Mouse (Mus musculus) urinary bladder, postnatal 14 days (tissue): ENCODE measurements at regions not wholly inside any gene's neighbourhood (a gene's known extent, or its start where the extent isn't known, plus 50 kb on each side); places are given as distances from the start of the nearest gene placed in this dataset.
A peak's percentile ranks its signal among the peaks of the same experiment; 100 is the strongest.

Experiments used
- DNase-seq: peaks from one replicate; pipeline ENCODE4 v3.0.0; 2021; ENCODE audit warnings: low spot score

GRCm38 (mm10) chr12:12508487-12509125, 246.7 kb downstream of the Fam49a start:
- DNase-seq = no peak

- DNase-seq = no peak
Measured at GRCm38 (mm10) chr12:12506671-12507070, 244.7 kb downstream of the Fam49a start.

- DNase-seq = no peak
Measured at GRCm38 (mm10) chr12:12505590-12505989, 243.7 kb downstream of the Fam49a start.

- DNase-seq = no peak
Measured at GRCm38 (mm10) chr12:12499903-12500302, 238.0 kb downstream of the Fam49a start.

GRCm38 (mm10) chr12:12498621-12499020, 236.7 kb downstream of the Fam49a start:
- no peak for DNase-seq

- DNase-seq = no peak
Measured at GRCm38 (mm10) chr12:12497277-12497841, 235.4 kb downstream of the Fam49a start.

GRCm38 (mm10) chr12:12496593-12497141, 234.7 kb downstream of the Fam49a start:
- DNase-seq = peak; percentile 3

GRCm38 (mm10) chr12:12490173-12490572, 228.2 kb downstream of the Fam49a start:
- no peak for DNase-seq

GRCm38 (mm10) chr12:12488090-12488489, 226.2 kb downstream of the Fam49a start:
- DNase-seq = no peak

GRCm38 (mm10) chr12:12486656-12487356, 224.9 kb downstream of the Fam49a start:
- no peak for DNase-seq

- no peak for DNase-seq
Measured at GRCm38 (mm10) chr12:12484921-12485680, 223.2 kb downstream of the Fam49a start.

GRCm38 (mm10) chr12:12480451-12480850, 218.5 kb downstream of the Fam49a start:
- DNase-seq = no peak

GRCm38 (mm10) chr12:12452086-12452485, 190.1 kb downstream of the Fam49a start:
- DNase-seq = no peak

GRCm38 (mm10) chr12:12446768-12447167, 184.8 kb downstream of the Fam49a start:
- no peak for DNase-seq

- no peak for DNase-seq
Measured at GRCm38 (mm10) chr12:12446281-12446680, 184.3 kb downstream of the Fam49a start.

- no peak for DNase-seq
Measured at GRCm38 (mm10) chr12:12442872-12443271, 180.9 kb downstream of the Fam49a start.

- no peak for DNase-seq
Measured at GRCm38 (mm10) chr12:12436379-12436778, 174.4 kb downstream of the Fam49a start.

GRCm38 (mm10) chr12:12432597-12432996, 170.7 kb downstream of the Fam49a start:
- no peak for DNase-seq
